Mouse (Mus musculus): ENCODE measurements around the gene Fam131c.
A peak's percentile ranks its signal among the peaks of the same experiment; 100 is the strongest.

The Fam131c gene

DNA sequence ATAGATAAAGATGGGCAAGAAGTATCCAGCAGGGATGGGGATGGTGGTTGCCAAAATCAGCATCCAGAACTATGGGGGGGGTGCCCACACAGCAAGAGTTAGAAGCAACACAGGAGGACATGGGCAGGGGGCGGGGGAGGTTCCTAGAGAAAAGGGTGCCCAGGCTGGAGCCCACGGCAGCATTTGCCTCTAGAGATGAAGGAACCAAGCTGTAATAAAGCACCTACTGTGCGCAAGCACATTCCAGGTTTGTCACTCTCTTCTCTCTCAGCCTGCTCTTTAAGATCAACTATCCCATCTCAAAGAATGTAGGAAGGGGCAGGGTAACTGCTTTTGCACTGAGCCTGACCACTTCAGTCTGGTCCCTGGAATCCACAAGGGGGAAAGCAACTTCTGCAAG, 40.6 kb downstream of the Fam131c start:
- DNase-seq (ENCODE audit: low spot score in 2 of 2): no peak

DNA sequence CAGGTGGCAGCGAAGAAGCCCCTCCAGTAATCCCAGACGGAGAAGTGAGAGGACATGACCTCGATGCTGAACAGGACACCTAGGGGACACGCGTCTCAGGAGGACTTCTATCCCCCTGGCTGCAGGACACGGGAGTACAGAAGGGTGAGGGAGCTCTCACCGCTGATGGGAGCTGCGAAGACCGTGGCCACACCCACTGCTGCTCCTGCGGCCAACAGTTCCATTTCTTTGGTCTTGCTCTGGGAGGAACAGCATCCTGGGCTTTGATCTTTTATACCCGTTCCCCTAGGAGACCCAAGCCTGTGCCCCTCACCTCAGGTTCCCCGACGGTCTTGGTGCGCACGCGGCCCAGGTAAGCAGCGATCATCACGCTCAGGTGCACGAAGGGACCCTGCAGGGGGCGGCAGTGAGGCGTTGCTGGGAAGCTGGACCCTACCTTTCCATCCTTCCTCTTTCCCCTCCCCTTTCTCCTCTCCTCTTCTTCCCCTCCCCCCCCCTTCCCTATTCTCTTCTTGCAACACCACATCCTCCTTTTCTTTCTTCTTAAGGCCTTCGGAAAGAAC, 43.5 kb downstream of the Fam131c start:
- DNase-seq (ENCODE audit: low spot score in 2 of 2): no peak

DNA sequence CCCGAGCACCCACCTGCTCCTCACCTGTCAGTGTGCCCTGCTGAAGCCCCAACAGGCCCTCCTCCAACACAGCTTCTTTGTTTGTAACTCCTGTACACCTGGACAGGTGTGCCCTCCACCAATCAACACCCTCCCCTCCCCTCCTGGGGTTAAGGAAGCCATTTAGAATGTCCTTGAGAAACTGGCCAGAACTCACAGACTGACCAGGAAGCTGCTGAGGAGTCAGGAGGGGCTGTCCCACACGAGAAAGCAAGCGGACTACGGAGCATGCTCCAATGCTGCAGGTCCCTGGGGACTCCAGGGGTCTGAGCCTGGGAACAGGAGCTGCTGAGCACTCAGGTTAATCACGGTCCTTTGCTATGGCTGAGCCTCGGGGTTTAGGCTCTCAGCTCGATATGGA, 47.9 kb downstream of the Fam131c start, which contains the start of gene Clcnkb:
Gene Clcnkb, minus strand, starts transcription at position 91 of the 400 bp plus-strand sequence.
- DNase-seq (ENCODE audit: low spot score in 2 of 2): no peak

DNA sequence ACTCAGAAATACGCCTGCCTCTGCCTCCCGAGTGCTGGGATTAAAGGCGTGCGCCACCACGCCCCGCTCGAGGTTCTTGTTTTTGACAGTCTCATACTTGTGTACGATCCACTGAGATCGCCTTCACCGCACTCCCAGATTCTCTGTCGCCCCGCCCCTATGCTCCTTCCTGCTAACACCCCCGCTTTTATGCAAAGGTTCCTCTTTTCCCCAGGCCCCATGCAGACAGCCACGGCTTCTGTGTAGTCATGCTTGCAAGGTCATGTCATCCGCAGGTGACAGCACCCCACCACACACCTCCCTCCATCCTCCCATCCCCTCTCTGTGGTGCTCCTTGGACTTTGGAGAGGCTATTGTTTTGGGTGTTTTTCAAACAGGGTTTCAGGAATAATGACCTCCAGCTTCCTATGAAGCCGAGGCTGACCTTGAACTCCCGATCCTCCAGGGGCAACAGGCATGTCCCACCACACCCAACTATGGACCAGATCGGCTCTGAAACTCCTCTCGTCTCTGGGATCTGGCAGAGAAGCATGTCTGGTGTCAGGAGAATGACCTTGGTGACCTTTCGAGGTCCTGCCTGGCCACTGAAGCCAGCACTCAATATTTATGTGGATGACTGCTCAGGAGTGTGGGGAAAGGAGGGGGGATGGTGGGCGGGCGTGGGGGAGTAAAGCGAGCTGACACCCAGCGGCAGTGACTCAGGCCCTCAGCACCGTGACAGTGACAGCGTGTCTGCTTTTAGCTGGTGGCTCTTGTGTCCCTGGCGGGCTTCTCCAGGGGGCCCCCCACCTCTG, 51.6 kb downstream of the Fam131c start:
- peak in 1 of 2 experiments; percentile 44 for DNase-seq (ENCODE audit: low spot score in 2 of 2)

DNA sequence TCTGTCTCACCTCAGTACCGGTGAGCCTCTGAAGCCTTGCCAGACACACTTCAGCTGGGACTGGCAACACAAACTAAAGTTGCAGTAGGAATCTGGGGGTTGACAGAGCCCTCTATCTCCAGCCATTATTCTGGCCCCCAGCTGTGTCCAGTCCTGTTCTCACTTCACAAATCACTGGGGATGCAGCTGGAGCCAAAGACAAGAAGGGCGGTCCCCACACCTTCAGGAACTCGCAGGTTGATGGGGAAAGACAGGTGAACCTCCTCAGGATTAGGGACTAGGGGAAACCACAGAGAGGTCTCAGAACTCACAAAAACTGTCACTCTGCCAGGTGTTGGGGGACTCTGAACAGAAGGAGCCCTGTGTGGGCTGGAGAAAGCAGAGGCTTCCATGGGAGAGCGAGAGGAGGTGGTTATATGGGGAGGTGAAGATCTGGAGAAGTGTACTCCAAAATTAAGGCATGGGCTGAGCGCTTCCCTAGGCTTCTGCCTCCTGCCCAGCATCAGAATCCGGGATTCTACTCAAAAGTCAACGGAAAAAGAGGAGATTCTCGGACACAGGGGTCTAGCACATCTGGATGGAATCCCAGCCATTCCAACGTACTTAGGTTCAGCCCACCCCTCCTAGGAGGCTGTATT, 52.3 kb downstream of the Fam131c start, which contains the start of gene Hspb7:
Gene Hspb7, plus strand, starts transcription at position 588 of the 638 bp plus-strand sequence.
- DNase-seq (ENCODE audit: low spot score in 2 of 2): no peak

DNA sequence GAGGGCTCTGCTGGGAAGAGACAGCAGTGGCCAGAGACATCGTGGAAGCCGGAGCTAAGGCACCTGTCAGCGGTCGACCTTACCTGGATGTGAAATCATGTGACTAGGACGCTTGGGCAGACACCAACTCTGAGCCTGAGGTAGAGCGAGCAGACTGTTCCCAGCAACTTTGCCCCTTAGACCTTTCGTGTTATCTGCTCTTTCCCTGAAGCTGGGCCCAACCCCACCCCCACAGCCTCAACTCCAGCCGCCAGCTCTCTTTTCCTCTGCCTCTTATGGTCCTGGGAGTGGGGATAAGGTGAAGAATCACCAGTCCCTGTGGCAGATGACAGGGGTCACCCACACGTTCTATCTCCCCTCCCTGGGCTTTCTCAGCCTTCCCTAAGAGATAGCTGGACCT, 52.9 kb downstream of the Fam131c start:
- DNase-seq (ENCODE audit: low spot score in 2 of 2): no peak

DNA sequence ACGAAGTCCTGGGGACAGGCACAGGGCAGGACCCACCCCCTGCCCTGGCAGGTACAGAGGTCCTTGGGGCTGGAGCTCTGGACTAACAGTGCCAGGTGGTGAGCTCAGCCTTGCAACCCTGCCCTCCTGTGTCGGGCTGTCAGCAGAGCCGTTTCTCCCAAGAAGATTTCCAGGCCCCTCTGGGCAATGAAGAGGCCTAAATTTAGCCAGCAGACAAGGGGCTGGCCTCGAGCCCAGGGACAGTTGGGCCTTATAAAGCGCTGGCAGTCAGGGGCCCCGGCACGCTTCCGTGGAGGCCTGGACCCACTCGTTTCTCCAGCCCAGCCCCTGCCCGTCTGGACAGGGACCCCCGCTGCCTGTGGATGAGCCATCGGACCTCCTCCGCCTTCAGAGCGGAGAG, 53.4 kb downstream of the Fam131c start:
- no peak for DNase-seq (ENCODE audit: low spot score in 2 of 2)

DNA sequence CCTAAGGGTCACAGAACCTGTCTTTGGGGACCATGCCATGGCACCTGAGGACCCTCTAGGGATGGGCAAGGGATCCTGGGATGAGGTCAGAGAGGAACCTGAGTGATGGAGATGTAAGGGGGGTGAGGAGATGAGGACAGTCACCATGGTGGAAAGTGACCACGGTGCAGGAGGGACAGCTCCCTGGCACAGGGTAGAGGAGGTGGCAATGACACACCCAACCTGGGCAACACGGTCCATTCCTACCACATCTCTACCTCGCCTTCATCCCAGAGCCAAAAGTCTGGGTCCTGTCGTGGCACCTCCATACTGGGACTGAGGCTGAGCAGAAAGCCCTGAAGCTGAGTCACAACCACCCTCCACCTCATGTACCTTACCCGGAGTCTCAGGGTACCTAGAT, 54.8 kb downstream of the Fam131c start:
- DNase-seq (ENCODE audit: low spot score in 2 of 2): no peak

DNA sequence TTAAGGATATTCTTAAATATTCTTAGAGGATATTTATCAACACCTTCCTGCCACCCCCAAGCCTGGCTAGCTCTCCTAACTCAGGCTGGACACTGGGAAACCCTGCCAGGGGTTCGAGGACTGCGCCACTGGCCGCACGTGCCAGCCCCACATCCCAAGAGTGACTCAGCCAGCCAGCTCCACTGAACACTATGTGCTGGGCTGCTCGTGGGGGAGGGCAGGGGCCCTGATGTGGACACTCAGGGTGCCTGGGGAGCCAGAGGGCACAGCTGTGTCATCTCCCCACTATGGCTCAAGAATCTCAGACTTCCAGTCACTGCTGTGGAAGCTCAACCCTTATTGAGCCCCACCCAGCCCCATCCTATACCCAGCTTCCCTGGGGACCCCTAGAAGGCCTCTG, 55.3 kb downstream of the Fam131c start:
- DNase-seq (ENCODE audit: low spot score in 2 of 2): no peak

DNA sequence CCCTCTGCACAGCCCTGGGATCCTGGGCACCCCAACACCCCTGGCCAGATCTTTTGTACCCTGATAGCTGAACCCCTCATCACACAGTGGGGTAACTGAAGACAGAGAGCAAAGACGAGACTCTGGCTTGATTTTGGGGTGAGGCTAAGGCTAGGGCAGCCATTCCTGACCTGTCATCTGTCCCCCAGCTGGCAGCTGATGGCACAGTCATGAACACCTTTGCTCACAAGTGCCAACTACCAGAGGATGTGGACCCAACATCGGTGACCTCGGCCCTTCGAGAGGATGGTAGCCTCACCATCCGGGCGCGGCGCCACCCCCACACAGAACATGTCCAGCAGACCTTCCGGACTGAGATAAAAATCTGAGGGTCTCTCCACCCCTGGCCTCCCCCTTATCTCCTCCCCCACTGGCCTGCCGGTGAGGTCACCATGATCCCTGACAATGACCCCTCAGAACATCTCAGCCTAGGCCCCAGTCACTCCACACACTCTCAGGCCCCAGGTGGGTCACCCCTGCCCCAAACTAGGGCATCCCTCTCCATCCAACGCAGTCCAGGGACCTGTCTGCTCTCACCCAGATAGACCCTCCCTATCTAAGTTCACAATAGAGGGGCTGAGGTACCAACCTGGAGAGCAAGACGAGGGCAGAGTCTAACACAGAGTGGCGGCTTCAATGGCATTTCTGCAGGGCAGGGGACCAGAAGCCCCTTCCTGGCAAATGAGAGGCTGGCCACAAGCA, 55.8 kb downstream of the Fam131c start:
- DNase-seq (ENCODE audit: low spot score in 2 of 2): no peak

DNA sequence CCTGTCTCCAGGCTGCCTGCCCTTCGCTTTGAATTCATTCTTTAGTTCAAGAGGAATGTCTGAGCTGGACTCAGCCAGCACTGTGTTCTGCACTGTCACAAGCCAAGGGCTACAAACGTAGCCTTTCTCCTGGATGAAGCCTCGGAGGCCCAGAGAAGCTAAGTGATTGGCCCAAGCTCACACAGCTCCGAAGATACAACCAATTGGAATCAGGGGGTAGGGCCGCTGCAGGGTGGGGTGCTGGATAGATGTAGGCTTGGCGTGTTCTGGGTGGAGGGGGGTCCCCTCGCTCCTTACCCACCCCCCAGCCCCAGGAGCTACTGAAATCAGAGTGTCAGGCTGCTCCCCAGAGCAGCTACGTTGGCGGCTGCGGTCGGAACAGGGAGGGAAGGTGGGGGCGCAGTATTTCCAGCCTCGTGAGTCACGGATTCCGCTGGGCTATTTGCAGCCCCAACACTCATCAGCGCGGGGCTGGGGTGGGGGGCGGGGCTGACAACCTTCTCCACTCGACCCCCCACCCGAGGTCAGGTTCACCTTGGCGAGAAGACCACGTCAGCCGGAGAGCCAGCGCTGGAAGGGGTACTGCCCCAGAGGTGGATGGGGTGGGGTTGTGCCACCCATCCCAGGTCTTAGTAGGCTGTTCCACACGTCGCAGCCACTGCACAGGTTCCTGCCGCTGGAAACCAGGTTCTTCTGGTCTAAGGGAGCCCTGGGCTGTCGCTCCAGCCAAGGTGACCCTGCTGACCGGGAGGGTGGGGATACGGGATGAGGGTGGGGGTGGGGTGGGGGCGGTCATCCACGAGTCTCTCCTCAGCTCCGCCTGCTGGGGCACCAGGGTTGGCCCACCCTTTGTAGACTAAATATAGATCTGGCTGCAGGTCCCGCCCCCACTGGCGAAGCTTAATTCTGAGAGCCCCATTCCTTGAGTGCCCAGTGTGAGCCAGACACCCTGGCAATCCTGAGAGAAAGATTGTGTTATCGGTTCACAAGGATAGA, 57.8 kb downstream of the Fam131c start:
- peak; percentile 81 to 85 for DNase-seq (ENCODE audit: low spot score in 2 of 2)

DNA sequence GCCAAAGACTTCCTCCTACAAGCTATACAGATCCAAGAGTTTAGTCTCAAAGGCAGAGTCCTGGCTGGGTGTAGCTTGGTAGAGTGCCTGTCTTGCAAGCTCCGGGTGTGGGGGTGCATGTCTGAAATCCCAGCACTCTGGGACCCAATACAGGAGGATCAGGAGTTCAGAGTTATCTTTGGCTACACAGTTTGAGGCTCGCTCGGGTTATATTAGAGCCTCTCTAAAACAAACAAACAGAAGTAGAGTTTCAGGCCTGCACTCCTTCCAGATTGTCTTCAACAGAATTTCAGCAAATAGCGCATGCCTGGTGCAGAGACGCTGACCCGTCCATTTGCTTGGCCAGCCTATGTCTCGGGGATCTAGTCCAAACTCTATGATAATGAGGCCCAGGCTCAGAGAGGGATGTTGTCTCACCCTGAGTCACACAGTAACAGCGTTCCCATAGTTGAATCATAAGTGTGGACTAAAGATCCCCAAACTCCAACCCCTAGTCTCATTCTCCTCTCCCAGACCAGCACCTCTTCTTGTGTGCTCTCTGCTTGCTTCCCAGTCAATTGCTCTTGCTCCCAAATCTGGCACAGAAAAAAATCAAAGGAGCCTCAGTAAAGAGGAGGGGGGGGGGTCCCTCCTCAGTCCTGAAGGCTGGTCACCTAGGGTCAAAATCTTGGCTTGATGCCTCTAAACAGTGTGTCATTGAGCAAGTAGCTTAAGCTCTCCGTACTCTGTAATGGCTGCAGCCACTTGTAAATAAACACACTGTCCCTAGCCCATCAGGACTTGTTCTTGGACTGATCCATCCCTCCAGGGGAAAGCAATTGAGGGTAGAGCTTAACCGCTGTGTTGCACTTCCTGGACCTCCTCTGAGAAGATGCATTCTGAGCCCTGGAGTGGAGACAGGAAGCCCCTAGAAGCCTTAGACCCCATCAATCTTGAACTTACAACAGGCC, 59.1 kb downstream of the Fam131c start:
- no peak for DNase-seq (ENCODE audit: low spot score in 2 of 2)

DNA sequence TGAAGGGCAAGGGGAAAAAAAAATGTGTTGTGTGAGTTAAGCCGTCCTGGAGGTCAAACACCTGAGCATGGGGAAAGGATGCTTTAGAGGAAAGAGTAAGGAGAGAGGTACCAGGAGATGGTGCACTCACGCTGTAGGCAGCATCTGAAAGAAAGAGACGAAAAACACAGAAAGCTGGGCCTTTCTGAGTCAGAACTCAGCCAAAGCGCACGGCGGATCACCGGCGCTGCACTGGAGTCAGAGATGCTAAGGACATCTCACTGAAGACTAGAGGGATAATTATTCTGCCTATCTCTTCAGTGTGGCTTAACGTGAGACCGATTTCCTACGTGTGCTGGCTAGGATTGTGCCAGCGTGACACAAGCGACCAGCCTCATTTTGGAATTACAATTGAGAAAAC, 59.9 kb downstream of the Fam131c start:
- DNase-seq (ENCODE audit: low spot score in 2 of 2): no peak

DNA sequence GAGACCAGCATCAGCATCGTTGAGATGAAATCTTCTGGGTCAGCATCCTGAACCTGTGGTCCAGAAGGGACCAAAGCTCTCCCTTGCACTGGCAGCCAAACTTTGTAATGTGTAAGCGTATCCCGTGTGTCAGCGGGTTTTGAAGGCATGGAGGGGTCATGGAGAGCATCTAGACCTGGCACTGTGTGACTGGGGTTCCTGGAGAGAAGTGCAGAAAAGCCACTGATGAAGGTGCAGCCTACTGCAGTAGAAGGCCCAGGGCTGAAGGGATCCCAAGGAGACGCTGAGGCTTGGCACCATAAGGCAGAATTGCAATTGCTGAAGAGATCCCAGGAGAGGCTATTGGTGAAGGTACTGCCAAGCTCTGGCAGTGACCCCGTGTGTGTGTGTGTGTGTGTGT, 61.4 kb downstream of the Fam131c start:
- no peak for DNase-seq (ENCODE audit: low spot score in 2 of 2)

DNA sequence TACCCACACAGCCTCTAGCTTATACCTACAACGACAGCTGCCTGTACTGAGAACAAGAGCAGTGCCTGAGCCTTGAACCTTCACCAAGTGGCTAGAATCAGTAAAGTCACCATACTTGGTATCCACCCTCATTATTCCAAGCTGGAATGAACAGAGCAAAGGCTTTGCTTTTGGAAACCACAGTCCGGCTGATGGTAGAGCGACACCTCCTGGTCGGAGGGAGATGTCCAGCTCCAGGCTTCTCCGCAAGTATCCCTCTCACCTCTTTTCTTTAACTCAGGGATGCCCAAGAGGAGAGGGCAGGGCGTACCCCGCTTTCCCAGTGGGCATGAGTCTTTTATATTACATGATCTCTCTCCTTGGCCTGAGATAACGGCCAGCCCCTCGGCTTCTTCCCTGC, 61.8 kb downstream of the Fam131c start:
- DNase-seq (ENCODE audit: low spot score in 2 of 2): no peak

DNA sequence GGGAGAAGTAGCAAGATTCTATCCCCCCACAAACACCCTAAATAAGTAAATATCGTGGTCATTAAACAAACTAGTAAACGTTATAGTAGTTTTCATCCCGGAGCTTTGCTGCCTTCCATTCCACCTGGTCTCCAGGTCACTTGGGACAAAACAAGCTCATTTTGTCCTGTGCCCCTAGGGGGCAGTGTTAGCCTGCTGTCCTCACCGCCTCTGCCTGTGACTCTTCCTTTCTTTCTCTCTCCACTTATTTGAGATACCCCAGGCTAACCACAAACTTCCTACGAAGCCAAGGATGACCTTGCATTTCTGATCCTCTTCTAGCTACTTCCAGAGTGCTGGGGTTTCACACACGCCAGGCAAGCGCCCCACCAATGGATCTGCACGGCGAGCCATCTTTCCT, 63.0 kb downstream of the Fam131c start:
- DNase-seq (ENCODE audit: low spot score in 2 of 2): peak in 1 of 2 experiments; percentile 45

DNA sequence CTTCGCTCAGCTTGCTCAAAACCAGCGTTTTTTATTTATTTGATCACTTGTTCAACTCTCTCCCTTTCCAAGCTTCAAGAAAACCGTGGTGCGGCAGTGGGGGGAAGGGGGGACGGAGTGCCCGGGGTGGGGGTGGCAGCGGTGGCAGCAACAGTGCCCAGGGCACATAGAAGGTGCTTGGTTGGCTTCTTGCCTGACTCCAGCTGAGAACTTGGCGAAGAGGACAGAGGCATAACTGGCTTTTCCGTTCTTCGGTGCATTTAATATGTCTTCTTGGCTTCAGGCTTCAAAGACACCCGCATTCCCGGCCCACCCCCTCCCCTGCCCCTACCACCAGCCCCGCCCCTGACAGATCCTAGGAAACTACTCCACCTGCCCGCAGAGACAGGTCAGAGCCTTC, 64.6 kb downstream of the Fam131c start:
- DNase-seq (ENCODE audit: low spot score in 2 of 2): no peak

DNA sequence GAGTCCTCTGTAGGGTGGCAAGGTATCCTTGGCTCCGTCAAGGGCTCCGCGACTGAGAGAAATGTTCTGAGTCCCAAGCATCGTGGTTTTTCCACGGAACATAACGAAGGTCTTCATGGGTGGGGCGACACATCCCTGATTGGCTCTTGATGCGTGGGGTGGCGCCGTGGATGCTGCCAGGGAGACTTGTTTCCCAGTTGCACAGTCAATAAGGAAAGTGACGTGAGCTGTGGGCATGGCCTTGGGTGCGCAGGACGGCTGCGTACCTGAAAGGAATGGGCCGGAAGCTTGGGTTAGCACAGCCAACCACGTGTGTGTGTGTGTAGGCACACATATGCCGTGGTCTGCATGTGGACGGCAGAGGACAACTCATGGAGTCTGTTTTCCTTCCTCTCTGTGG, 65.2 kb downstream of the Fam131c start:
- DNase-seq (ENCODE audit: low spot score in 2 of 2): no peak

All from right cerebral cortex, postnatal 36 days (tissue).